Comparison of ENCODE assay signal across 15 mouse cellular contexts in the genomic region with DNA sequence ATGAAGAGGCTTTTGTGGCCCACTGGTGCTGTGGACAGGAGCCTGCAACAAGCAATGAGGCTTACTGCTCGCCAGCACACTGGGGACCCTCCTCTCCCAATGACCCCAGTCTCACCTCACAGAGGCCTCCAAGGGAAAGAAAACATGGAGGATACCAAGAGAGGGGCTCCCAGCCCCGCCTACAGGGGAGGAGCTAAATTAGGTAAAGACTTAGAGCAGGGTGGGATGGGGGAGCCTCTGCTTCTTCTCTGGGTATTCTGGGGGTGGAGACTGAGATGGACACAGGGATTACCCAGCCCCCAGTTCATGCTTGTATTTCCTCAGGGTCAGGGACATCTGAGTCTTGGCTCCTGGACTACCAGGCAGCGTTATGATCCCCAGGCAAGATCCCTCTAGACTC. TPM values are rescaled to one million over a fixed set of nuclear protein-coding genes. Genes with fewer than 3 reads are reported as not detected.
A peak's percentile ranks its signal among the peaks of the same experiment; 100 is the strongest.
DNase-seq lines count a peak whose midpoint lies in the region; ATAC-seq and TF ChIP-seq lines count a peak whose summit lies in the region.
"Had no signal": no experiment of that assay in that cellular context is flagged by ENCODE, and none has a peak within 500 bp of the region (broad histone marks: within the 10 kb centered on the region; RNA-seq: fewer than 3 reads in every experiment).

No protein-coding gene starts in this region.

- peak overlapping the region; percentile 36; the same call in 1 of the 2 replicates for H3K4me2 ChIP-seq in limb, embryonic 11.5 days (ENCODE audit: low read depth, severe bottlenecking)
- no peak overlapping the region for H3K4me2 ChIP-seq in stomach, embryonic 14.5 days (replicated peaks; ENCODE audit: low read depth, low read length)

- H3K36me3 ChIP-seq in heart, embryonic 10.5 days = peaks cover 8% of the 10 kb centered on the region
- no peaks in the 10 kb centered on the region for H3K36me3 ChIP-seq in limb, embryonic 11.5 days (ENCODE audit: control insufficient read depth, insufficient read depth, low read length)
- H3K36me3 ChIP-seq in stomach, embryonic 14.5 days (ENCODE audit: control insufficient read depth, insufficient read depth, low read length) = no peaks in the 10 kb centered on the region

- H3K27ac ChIP-seq in heart, embryonic 10.5 days = peak overlapping the region; percentile 84
- H3K27ac ChIP-seq in layer of hippocampus, adult 2 months = peak overlapping the region; percentile 28; the same call in 1 of the 2 replicates
- H3K27ac ChIP-seq in limb, embryonic 11.5 days (replicated peaks; ENCODE audit: low read depth, low read length) = peak overlapping the region; percentile 89
- H3K27ac ChIP-seq in stomach, embryonic 14.5 days (ENCODE audit: low read length) = peak overlapping the region; percentile 67; the same call in 1 of the 2 replicates

- no peak overlapping the region for H3K9ac ChIP-seq in limb, embryonic 11.5 days (ENCODE audit: low read length)
- no peak overlapping the region for H3K9ac ChIP-seq in stomach, embryonic 14.5 days (replicated peaks; ENCODE audit: low read depth, low read length)

- no peak for DNase-seq in heart, embryonic 10.5 days (ENCODE audit: low spot score)
- no peak for DNase-seq in heart, postnatal 36 days
- DNase-seq in layer of hippocampus, adult 2 months (ENCODE audit: low spot score in 2 of 2) = no peak
- no peak for DNase-seq in layer of hippocampus, postnatal 36 days
- DNase-seq in limb, embryonic 11.5 days (ENCODE audit: low spot score) = peak; percentile 38
- no peak for DNase-seq in left cerebral cortex, adult 18-20 months (ENCODE audit: low spot score in 2 of 2)
- DNase-seq in cerebellum, postnatal 36 days = no peak
- DNase-seq: cerebellum, postnatal 25 days; right cerebral cortex, postnatal 25 days; thymus, adult 18-20 months had no signal

- WGBS in heart, embryonic 10.5 days = 43% methylated on average over 3 of the region's 3 CpGs
- 23% methylated on average over 3 of the region's 3 CpGs for WGBS in limb, embryonic 11.5 days
- 23% methylated on average over 3 of the region's 3 CpGs for WGBS in stomach, embryonic 14.5 days

- H3K9me3 ChIP-seq in heart, embryonic 10.5 days = 0 out of 2 replicates have a peak, but pooled peaks cover 2% of the 10 kb centered on the region
- H3K9me3 ChIP-seq in limb, embryonic 11.5 days (ENCODE audit: control insufficient read depth, low read length) = no peaks in the 10 kb centered on the region
- no peaks in the 10 kb centered on the region for H3K9me3 ChIP-seq in stomach, embryonic 14.5 days (ENCODE audit: control insufficient read depth, low read depth, low read length)

- peak; percentile 10; the same call in 1 of the 2 replicates for ATAC-seq in limb, embryonic 11.5 days (ENCODE audit: insufficient number of reproducible peaks, low FRiP score, low TSS enrichment, low read depth)
- no peak for ATAC-seq in stomach, embryonic 14.5 days (ENCODE audit: insufficient number of reproducible peaks, insufficient read depth, low FRiP score, low read depth)
- ATAC-seq: inflammation-experienced regulatory T-cells, adult 6 months had no signal

- intact Hi-C loops in heart, postnatal 36 days (cut with DNase I) = no loop called here

- H3K27me3 ChIP-seq in heart, embryonic 10.5 days (ENCODE audit: insufficient read depth, poor library complexity, severe bottlenecking) = no peaks in the 10 kb centered on the region
- no peaks in the 10 kb centered on the region for H3K27me3 ChIP-seq in limb, embryonic 11.5 days (ENCODE audit: control insufficient read depth, insufficient read depth, low read length)
- H3K27me3 ChIP-seq in stomach, embryonic 14.5 days (ENCODE audit: control insufficient read depth, insufficient read depth, low read length) = no peaks in the 10 kb centered on the region

- no peak for TF ChIP-seq CTCF in layer of hippocampus, adult 2 months (conservative IDR thresholded peaks at IDR 0.05)

- peaks cover 80% of the 10 kb centered on the region for H3K4me1 ChIP-seq in heart, embryonic 10.5 days
- H3K4me1 ChIP-seq in limb, embryonic 11.5 days (ENCODE audit: control insufficient read depth, insufficient read depth, low read length) = peaks cover 63% of the 10 kb centered on the region
- peaks cover 48% of the 10 kb centered on the region for H3K4me1 ChIP-seq in stomach, embryonic 14.5 days (ENCODE audit: control insufficient read depth, insufficient read depth, low read length)

- no peak overlapping the region for H3K4me3 ChIP-seq in heart, embryonic 10.5 days
- no peak overlapping the region for H3K4me3 ChIP-seq in layer of hippocampus, adult 2 months
- H3K4me3 ChIP-seq in limb, embryonic 11.5 days (ENCODE audit: low read depth, low read length) = no peak overlapping the region
- H3K4me3 ChIP-seq in stomach, embryonic 14.5 days (ENCODE audit: low read depth, low read length) = no peak overlapping the region
- H3K4me3 ChIP-seq: myocyte had no signal

RNA-seq across cellular contexts. Expression of a gene that starts 18.7 kb away (rescaled TPM):
- polyA plus RNA-seq in heart, embryonic 10.5 days (2016; fragmentation: Nextera tagmentation; extraction: Ambion mirVana) = 11.1 and 11.8 TPM in 2 replicates
- total RNA-seq in heart, postnatal 36 days (2021) = 1 to 10 TPM; 5.4 to 6.5 TPM
- 100 to 1,000 TPM; 121 to 142 TPM for total RNA-seq in layer of hippocampus, adult 2 months (2021)
- total RNA-seq in layer of hippocampus, postnatal 36 days (2021) = 100 to 1,000 TPM; 107 to 127 TPM
- polyA plus RNA-seq in limb, embryonic 11.5 days (2014; fragmentation: Nextera tagmentation; extraction: Ambion mirVana) = 5.5 TPM in 2 replicates
- 6.1 and 6.6 TPM in 2 replicates for polyA plus RNA-seq in stomach, embryonic 14.5 days (2014; fragmentation: Nextera tagmentation; extraction: Ambion mirVana)
- total RNA-seq in left cerebral cortex, adult 18-20 months (2021) = 10 to 100 TPM; 39.6 to 43.7 TPM
- polyA plus RNA-seq: C2C12; inflammation-experienced regulatory T-cells, adult 6 months had no signal

RNA-seq across cellular contexts. Expression of a gene that starts 39.5 kb away (rescaled TPM):
- polyA plus RNA-seq in heart, embryonic 10.5 days (2016; fragmentation: Nextera tagmentation; extraction: Ambion mirVana) = 0.55 and 0.84 TPM in 2 replicates
- under 1 TPM in 1 of 2 experiments, not detected in 1; 0.47 TPM for total RNA-seq in heart, postnatal 36 days (2021)
- 1 to 10 TPM; 1.8 to 2.0 TPM for total RNA-seq in layer of hippocampus, adult 2 months (2021)
- 1 to 10 TPM; 1.2 to 2.8 TPM for total RNA-seq in layer of hippocampus, postnatal 36 days (2021)
- not detected in 2 replicates for polyA plus RNA-seq in limb, embryonic 11.5 days (2014; fragmentation: Nextera tagmentation; extraction: Ambion mirVana)
- not detected in 2 replicates for polyA plus RNA-seq in stomach, embryonic 14.5 days (2014; fragmentation: Nextera tagmentation; extraction: Ambion mirVana)
- 1 to 10 TPM in 1 of 2 experiments, under 1 TPM in 1; 0.49 to 1.2 TPM for total RNA-seq in left cerebral cortex, adult 18-20 months (2021)
- polyA plus RNA-seq: C2C12; inflammation-experienced regulatory T-cells, adult 6 months; myocyte had no signal

RNA-seq across cellular contexts. Expression of a gene that starts 45.8 kb away (rescaled TPM):
- polyA plus RNA-seq in heart, embryonic 10.5 days (2016; fragmentation: Nextera tagmentation; extraction: Ambion mirVana) = 0.54 TPM in 1 of 2 replicates, not detected in the other
- total RNA-seq in heart, postnatal 36 days (2021) = under 1 TPM in 1 of 2 experiments, not detected in 1; 0.30 TPM
- not detected for total RNA-seq in layer of hippocampus, adult 2 months (2021)
- not detected for total RNA-seq in layer of hippocampus, postnatal 36 days (2021)
- polyA plus RNA-seq in limb, embryonic 11.5 days (2014; fragmentation: Nextera tagmentation; extraction: Ambion mirVana) = 0.41 and 0.63 TPM in 2 replicates
- polyA plus RNA-seq in stomach, embryonic 14.5 days (2014; fragmentation: Nextera tagmentation; extraction: Ambion mirVana) = 0.69 and 0.98 TPM in 2 replicates
- not detected for total RNA-seq in left cerebral cortex, adult 18-20 months (2021)
- total RNA-seq: layer of hippocampus, postnatal 25 days had no signal
- polyA plus RNA-seq: C2C12; inflammation-experienced regulatory T-cells, adult 6 months; myocyte had no signal

RNA-seq across cellular contexts. Expression of a gene that starts 48.8 kb away (rescaled TPM):
- not detected in 2 replicates for polyA plus RNA-seq in heart, embryonic 10.5 days (2016; fragmentation: Nextera tagmentation; extraction: Ambion mirVana)
- 1 to 10 TPM; 1.8 to 2.2 TPM for total RNA-seq in heart, postnatal 36 days (2021)
- total RNA-seq in layer of hippocampus, adult 2 months (2021) = under 1 TPM in 1 of 2 experiments, not detected in 1; 0.82 TPM
- total RNA-seq in layer of hippocampus, postnatal 36 days (2021) = under 1 TPM in 1 of 2 experiments, not detected in 1; 0.96 TPM
- not detected in 2 replicates for polyA plus RNA-seq in limb, embryonic 11.5 days (2014; fragmentation: Nextera tagmentation; extraction: Ambion mirVana)
- 1.3 and 1.4 TPM in 2 replicates for polyA plus RNA-seq in stomach, embryonic 14.5 days (2014; fragmentation: Nextera tagmentation; extraction: Ambion mirVana)
- not detected for total RNA-seq in left cerebral cortex, adult 18-20 months (2021)
- polyA plus RNA-seq: C2C12; inflammation-experienced regulatory T-cells, adult 6 months; myocyte had no signal

Comparison
In these comparisons a context has a peak if more than half of its experiments do, and no peak if none do; other contexts are left out.
1. H3K27ac ChIP-seq: peak in every context shown above with its lines; median percentile 89 in limb, embryonic 11.5 days; 84 in heart, embryonic 10.5 days; 67 in stomach, embryonic 14.5 days; 28 in layer of hippocampus, adult 2 months.
2. RNA of a gene that starts 18.7 kb away (total RNA-seq): 121 to 142 TPM in layer of hippocampus, adult 2 months, 107 to 127 TPM in layer of hippocampus, postnatal 36 days and 39.6 to 43.7 TPM in left cerebral cortex, adult 18-20 months; 5.4 to 6.5 TPM in heart, postnatal 36 days; every median in the first group is over 4 times any median in the second.